Mouse (Mus musculus): ENCODE data around the gene Pxmp4.

Pxmp4 gene

GRCm38 (mm10) chr2:154572996-154573395 lies 30.5 kb downstream of the Pxmp4 start:
- DNase-seq (ENCODE audit: low spot score): no peak

GRCm38 (mm10) chr2:154571976-154572375 lies 31.5 kb downstream of the Pxmp4 start:
- DNase-seq (ENCODE audit: low spot score): no peak

GRCm38 (mm10) chr2:154571266-154571665 lies 32.2 kb downstream of the Pxmp4 start:
- no peak for DNase-seq (ENCODE audit: low spot score)

- no peak for DNase-seq (ENCODE audit: low spot score)
Observed at GRCm38 (mm10) chr2:154570666-154571065, 32.8 kb downstream of the Pxmp4 start.

DNA sequence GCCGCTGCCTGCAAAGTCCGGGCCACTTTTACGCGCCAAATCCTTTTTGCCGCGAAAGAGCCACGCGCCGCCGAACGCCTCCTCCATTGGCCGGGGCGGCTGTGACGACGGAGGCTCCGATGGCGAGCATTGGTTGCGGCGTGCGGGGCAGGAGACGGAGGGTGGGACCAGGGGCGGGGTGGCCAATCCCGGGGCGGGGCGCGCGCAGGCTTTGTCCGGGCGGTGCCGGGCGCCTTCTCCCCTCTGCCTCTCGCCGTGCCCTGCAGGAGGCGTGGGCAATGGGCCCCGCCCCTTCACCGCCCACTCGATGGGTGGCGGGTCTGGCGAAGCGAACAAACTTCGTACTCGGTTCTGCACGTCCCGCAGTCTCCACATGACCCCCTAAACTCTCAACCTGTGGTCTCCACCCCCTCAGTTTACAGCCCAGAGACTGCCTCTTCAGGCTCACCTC lies 33.6 kb downstream of the Pxmp4 start, which contains the start of gene E2f1:
Gene E2f1 (minus strand): TSS at position 57 of the 451 bp plus-strand sequence.
- DNase-seq (ENCODE audit: low spot score): peak; percentile 96

- peak; percentile 71 for DNase-seq (ENCODE audit: low spot score)
Observed at GRCm38 (mm10) chr2:154569071-154569748, 34.3 kb downstream of the Pxmp4 start.

- peak; percentile 66 for DNase-seq (ENCODE audit: low spot score)
Observed at GRCm38 (mm10) chr2:154568329-154569070, 35.0 kb downstream of the Pxmp4 start.

DNA sequence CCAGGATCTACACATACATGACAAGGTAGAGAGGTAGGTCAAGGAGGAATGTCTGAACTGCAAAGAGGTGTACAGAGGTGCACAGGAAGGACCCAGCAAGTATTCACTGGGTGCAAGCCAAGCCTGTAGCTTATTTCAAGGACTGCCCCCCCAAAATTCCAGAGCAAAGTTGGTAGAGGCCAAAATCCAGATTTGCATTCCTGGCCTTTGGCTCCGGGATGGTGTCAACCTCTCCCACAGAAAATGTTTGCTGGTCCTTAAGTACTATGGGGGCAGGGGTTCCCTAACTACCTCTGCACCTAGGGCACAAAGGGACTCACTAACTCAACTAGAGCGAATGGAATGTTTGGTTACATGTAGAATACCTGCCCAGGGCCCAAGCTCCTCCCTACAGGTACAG lies 35.7 kb downstream of the Pxmp4 start:
- no peak for DNase-seq (ENCODE audit: low spot score)

DNA sequence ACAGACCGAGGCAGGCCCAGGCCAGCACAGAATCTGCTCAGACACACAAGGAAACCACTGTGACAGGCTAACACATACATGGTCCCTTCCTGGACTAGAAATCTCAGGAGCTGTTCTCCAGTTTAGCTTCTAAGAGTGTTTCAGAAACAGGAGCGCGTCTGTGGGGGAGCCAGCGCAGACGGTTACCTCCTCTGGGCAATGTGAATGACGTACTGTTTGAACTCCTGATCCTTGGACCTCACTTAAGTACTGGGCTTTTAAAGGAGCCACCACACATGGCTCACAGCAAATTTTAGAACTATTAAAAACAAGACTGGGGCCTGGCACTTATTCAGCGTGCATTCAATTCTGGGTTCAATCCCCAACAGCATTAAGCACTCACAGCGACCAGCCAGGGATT lies 36.9 kb downstream of the Pxmp4 start:
- no peak for DNase-seq (ENCODE audit: low spot score)

DNA sequence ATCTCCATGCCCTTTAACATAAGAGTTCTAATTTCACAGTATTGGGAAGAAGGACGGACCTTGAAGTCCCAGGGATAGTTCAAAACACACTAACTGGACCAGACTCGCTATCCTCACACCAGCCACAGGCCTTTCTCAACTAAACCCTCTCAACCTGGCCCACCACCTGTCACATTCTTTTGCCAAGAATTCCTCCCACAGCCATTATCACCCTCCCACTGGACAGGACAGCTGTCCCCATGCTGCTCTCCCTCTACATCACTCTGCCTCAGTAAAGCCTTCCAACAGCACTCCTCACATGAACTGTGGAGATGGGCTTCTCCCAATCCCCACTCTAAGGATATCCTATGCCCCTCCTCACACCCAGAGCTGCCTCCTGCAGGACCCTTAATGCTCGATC lies 37.9 kb downstream of the Pxmp4 start:
- DNase-seq (ENCODE audit: low spot score): no peak

GRCm38 (mm10) chr2:154563612-154564170 lies 39.8 kb downstream of the Pxmp4 start:
- no peak for DNase-seq (ENCODE audit: low spot score)

GRCm38 (mm10) chr2:154558264-154559039 lies 45.1 kb downstream of the Pxmp4 start, which contains the start of gene Necab3:
Gene Necab3, minus strand, starts transcription at chr2:154558890.
- peak; percentile 63 for DNase-seq (ENCODE audit: low spot score)

GRCm38 (mm10) chr2:154557184-154557832 lies 46.2 kb downstream of the Pxmp4 start:
- no peak for DNase-seq (ENCODE audit: low spot score)

DNA sequence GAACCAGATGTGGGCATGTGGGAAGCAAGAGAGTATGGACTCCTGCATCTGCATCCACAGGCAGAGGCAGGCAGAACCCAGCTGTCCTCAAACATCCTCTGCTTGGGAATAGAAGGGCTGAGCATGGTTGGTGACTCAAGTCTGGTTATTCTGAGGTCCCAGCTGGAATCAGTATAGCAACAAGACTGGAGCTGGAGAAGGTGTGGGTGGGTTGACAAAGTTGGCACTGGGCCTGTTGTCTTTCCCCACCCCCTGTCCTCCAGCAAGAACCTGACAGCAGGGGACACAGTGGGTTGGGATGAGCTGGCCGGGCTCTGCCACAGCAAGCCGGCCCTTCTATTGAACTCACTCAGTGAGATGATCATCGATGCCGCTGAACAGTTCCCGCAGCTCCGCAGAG lies 48.3 kb downstream of the Pxmp4 start:
- DNase-seq (ENCODE audit: low spot score): no peak

- DNase-seq (ENCODE audit: low spot score): peak; percentile 70
Observed at GRCm38 (mm10) chr2:154552424-154552907, 51.0 kb downstream of the Pxmp4 start.

DNA sequence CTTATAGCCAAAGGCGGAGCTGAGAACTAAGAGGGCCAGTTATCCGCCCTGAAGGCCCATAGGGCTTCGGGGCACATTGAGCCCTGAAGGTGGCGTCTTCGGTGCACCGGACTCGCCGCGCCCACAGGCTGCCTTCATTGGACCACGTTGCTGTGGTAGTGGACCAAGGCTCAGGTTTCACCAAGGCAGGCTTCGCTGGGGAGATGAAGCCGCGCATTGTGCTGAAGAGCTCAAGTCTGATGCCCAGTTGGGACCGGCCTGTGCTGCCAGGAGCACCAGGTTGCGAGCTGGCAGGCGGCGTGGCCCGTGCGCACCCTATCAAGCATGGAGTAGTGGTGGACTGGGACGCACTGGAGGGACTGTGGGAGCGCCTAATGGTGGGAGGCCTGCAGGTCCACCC lies 51.6 kb downstream of the Pxmp4 start:
- DNase-seq (ENCODE audit: low spot score): no peak

DNA sequence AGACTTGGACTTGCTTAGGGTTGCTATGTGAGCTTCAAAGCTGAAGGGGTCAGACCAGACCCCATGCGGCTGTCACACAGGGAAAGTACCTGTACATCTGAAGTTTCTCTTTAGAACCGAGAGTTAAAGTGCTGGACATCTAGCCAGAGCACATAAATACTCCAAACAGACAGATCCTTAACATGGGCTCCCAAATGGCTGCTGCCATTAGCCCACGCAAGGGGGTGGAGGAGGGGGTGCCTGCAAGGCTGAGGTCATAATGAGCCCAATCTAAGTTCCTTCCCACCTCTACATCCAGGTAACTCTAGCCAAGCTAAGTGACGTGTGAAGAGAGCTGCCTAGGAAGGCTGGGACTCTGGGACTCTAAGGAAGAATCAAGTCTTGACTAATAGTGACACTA lies 52.0 kb downstream of the Pxmp4 start, which contains the start of gene Actl10:
Gene Actl10 (plus strand): TSS at position 301 of the 400 bp plus-strand sequence.
- DNase-seq (ENCODE audit: low spot score): no peak

DNA sequence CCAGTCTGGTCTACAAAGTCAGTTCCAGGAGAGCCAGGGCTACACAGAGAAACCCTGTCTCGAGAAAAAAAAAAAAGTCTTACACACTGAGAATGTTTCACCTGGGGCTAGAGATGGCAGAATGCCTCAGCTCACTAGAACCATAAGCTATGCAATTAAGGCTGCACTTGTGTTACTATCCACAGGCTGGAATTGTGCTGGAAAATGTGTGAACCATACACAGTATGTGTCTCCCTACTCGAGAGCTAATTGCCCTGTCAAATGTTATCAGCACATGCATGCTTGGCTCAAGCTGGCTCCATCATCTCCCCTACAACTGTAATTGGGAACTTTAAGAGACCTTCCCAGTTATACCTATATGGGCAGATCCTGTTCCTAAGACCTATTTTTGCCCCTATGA lies 52.6 kb downstream of the Pxmp4 start:
- DNase-seq (ENCODE audit: low spot score): peak; percentile 59

- no peak for DNase-seq (ENCODE audit: low spot score)
Observed at GRCm38 (mm10) chr2:154549886-154550189, 53.7 kb downstream of the Pxmp4 start.

- peak; percentile 82 for DNase-seq (ENCODE audit: low spot score)
Observed at GRCm38 (mm10) chr2:154549127-154549885, 54.2 kb downstream of the Pxmp4 start.

DNA sequence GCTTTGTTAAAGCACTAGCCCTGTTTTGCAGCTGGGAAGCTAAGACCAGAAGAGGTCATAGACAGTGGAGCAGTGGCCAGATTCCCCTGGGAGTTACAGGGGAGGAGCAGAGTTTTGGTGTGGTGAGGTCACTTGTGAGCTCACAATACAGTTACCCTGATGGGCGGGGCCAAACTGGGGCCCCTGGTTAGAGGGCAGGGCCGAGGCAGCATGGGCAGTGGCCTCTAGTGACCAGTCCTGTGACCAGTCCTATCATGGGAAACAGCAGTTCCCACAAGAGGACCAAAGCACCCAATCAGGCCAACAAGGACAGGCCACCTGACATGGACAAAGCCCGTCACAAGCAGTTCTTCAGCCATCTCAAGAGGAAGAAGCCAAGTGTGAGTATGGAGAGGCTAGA lies 54.8 kb downstream of the Pxmp4 start:
- DNase-seq (ENCODE audit: low spot score): peak; percentile 72

Measured in retina, embryonic 14.5 days (tissue).